ENCODE assay signal across 8 mouse cellular contexts in genomic region chr16:55973431-55974255, GRCm38 (mm10). TPM values are rescaled to one million over a fixed set of nuclear protein-coding genes. Genes with fewer than 3 reads are reported as not detected.
DNase-seq lines count a peak whose midpoint lies in the region; ATAC-seq lines count a peak whose summit lies in the region.

Gene Zbtb11 (plus strand): TSS chr16:55973883.

- peak within 1 kb of the TSS; percentile 97 for H3K4me3 ChIP-seq in intestine, embryonic 14.5 days (ENCODE audit: low read depth, low read length)

- H3K9ac ChIP-seq in intestine, embryonic 14.5 days (ENCODE audit: low read length) = peak within 1 kb of the TSS; percentile 89

- ATAC-seq in intestine, embryonic 14.5 days (replicated peaks; ENCODE audit: low FRiP score, low TSS enrichment, low read depth) = peak; percentile 97

- peaks cover 41% of the 10 kb centered on the region for H3K36me3 ChIP-seq in intestine, embryonic 14.5 days (ENCODE audit: control insufficient read depth, insufficient read depth, low read length)

- intact Hi-C loops in left cerebral cortex, postnatal 14 days (cut with DNase I) = loop anchor here (5.0 kb wide), 1 partner anchor 64 kb away; the partner anchor contains the start of gene Trmt10c

- peak within 1 kb of the TSS; percentile 80 for H3K27ac ChIP-seq in intestine, embryonic 14.5 days (ENCODE audit: low read depth)

- DNase-seq in adrenal gland, adult 18-20 months (ENCODE audit: low spot score in 2 of 2) = peak; percentile 99
- DNase-seq in embryo, embryonic 11 days = peak; percentile 99
- peak; percentile 99 for DNase-seq in gastrocnemius, postnatal 25 days
- DNase-seq in intestine, embryonic 14.5 days (ENCODE audit: low spot score) = peak; percentile 100
- DNase-seq in left cerebral cortex, postnatal 14 days (ENCODE audit: low spot score in 2 of 2) = peak; percentile 99
- DNase-seq in mesoderm, embryonic 11.5 days (ENCODE audit: low read depth, low spot score) = peak; percentile 100
- DNase-seq in right cerebral cortex, postnatal 36 days (ENCODE audit: low spot score in 2 of 2) = peak; percentile 98
- DNase-seq in yolk sac, embryonic 10.5 days (ENCODE audit: low spot score) = peak; percentile 98

- H3K4me2 ChIP-seq in intestine, embryonic 14.5 days (ENCODE audit: low read length) = peak within 1 kb of the TSS; percentile 77

- H3K4me1 ChIP-seq in intestine, embryonic 14.5 days (replicated peaks; ENCODE audit: control insufficient read depth, insufficient read depth, low read length) = peaks cover 22% of the 10 kb centered on the region

- no peaks in the 10 kb centered on the region for H3K9me3 ChIP-seq in intestine, embryonic 14.5 days (ENCODE audit: control insufficient read depth, low read length)

- no peaks in the 10 kb centered on the region for H3K27me3 ChIP-seq in intestine, embryonic 14.5 days (replicated peaks; ENCODE audit: control insufficient read depth, insufficient read depth, low read length)

- under 1% methylated on average over 78 of the region's 86 CpGs for WGBS in intestine, embryonic 14.5 days

RNA-seq across cellular contexts. Expression of gene Zbtb11, which starts in this region (rescaled TPM):
- 10 to 100 TPM; 20.9 to 25.2 TPM for total RNA-seq in adrenal gland, adult 18-20 months (2021)
- 1 to 10 TPM; 9.3 to 9.6 TPM for total RNA-seq in gastrocnemius, postnatal 25 days (2021)
- polyA plus RNA-seq in intestine, embryonic 14.5 days (2014; fragmentation: Nextera tagmentation; extraction: Ambion mirVana) = 18.9 and 20.3 TPM in 2 replicates
- total RNA-seq in left cerebral cortex, postnatal 14 days (2021) = 10 to 100 TPM; 36.4 to 36.7 TPM

Comparison
In these comparisons a context has a peak if more than half of its experiments do, and no peak if none do; other contexts are left out.
1. Peak in every context shown above with its lines: DNase-seq, ATAC-seq, H3K4me3 ChIP-seq and H3K27ac ChIP-seq.